Mouse (Mus musculus): ENCODE data around the gene Slc39a12. TPM values are rescaled to one million over a fixed set of nuclear protein-coding genes. Genes with fewer than 3 reads are reported as not detected.

The Slc39a12 gene
- polyA plus RNA-seq, 1 experiment from 2014 or later: not detected

GRCm38 (mm10) chr2:14496150-14496549 is 108.0 kb downstream of the Slc39a12 start:
- WGBS: 41% methylated on average over 2 of the region's 2 CpGs

GRCm38 (mm10) chr2:14502482-14502881 is 114.4 kb downstream of the Slc39a12 start:
- Histone ChIP-seq H3K27me3 (no peaks in the 10 kb centered on the region), H3K9me3 (no peaks in the 10 kb centered on the region), H3K9ac (no peak overlapping the region), H3K4me2 (no peak overlapping the region), H3K27ac (no peak overlapping the region), H3K4me3 (no peak overlapping the region), H3K4me1 (no peaks in the 10 kb centered on the region), H3K36me3 (no peaks in the 10 kb centered on the region)
- WGBS: 17% methylated on average over 3 of the region's 3 CpGs
- no peak for ATAC-seq (ENCODE audit: borderline replicate concordance, extremely low read depth, low FRiP score, low TSS enrichment)

More at GRCm38 (mm10) chr2:14496150-14496549, 108.0 kb downstream of the Slc39a12 start:
- Histone ChIP-seq H3K4me3 (no peak overlapping the region), H3K27ac (no peak overlapping the region), H3K27me3 (no peaks in the 10 kb centered on the region), H3K4me1 (no peaks in the 10 kb centered on the region), H3K9ac (no peak overlapping the region), H3K4me2 (no peak overlapping the region), H3K9me3 (no peaks in the 10 kb centered on the region), H3K36me3 (no peaks in the 10 kb centered on the region)
- no peak for ATAC-seq (ENCODE audit: borderline replicate concordance, extremely low read depth, low FRiP score, low TSS enrichment)

GRCm38 (mm10) chr2:14518237-14518636 is 130.1 kb downstream of the Slc39a12 start:
- 0 out of 2 replicates have a peak, but pooled peaks cover 3% of the 10 kb centered on the region for H3K9me3 ChIP-seq
- no peak for ATAC-seq (ENCODE audit: borderline replicate concordance, extremely low read depth, low FRiP score, low TSS enrichment)
- 70% methylated on average over 5 of the region's 5 CpGs for WGBS
- H3K9ac ChIP-seq: no peak overlapping the region
- no peaks in the 10 kb centered on the region for H3K4me1 ChIP-seq
- no peaks in the 10 kb centered on the region for H3K36me3 ChIP-seq
- H3K4me3 ChIP-seq: no peak overlapping the region
- H3K27me3 ChIP-seq: no peaks in the 10 kb centered on the region
- H3K27ac ChIP-seq: no peak overlapping the region
- H3K4me2 ChIP-seq: no peak overlapping the region

- Histone ChIP-seq H3K4me1 (peaks cover 7% of the 10 kb centered on the region; the same call in 1 of the 2 replicates), H3K9ac (no peak overlapping the region), H3K36me3 (no peaks in the 10 kb centered on the region), H3K4me3 (no peak overlapping the region), H3K9me3 (no peaks in the 10 kb centered on the region), H3K4me2 (no peak overlapping the region), H3K27me3 (no peaks in the 10 kb centered on the region), H3K27ac (peak overlapping the region; percentile 41; the same call in 1 of the 2 replicates)
- 49% methylated on average over 3 of the region's 3 CpGs for WGBS
- peak; percentile 81 for ATAC-seq (ENCODE audit: borderline replicate concordance, extremely low read depth, low FRiP score, low TSS enrichment)
Observed at GRCm38 (mm10) chr2:14534325-14535077, 146.4 kb downstream of the Slc39a12 start.

GRCm38 (mm10) chr2:14535246-14535671 is 147.1 kb downstream of the Slc39a12 start:
- no peaks in the 10 kb centered on the region for H3K36me3 ChIP-seq
- no peak overlapping the region for H3K4me3 ChIP-seq
- H3K4me2 ChIP-seq: no peak overlapping the region
- no peaks in the 10 kb centered on the region for H3K9me3 ChIP-seq
- ATAC-seq (ENCODE audit: borderline replicate concordance, extremely low read depth, low FRiP score, low TSS enrichment): no peak; the same call in 1 of the 2 replicates
- peaks cover 7% of the 10 kb centered on the region; the same call in 1 of the 2 replicates for H3K4me1 ChIP-seq
- H3K9ac ChIP-seq: no peak overlapping the region
- 83% methylated on average over 3 of the region's 3 CpGs for WGBS
- peak overlapping the region; percentile 16; the same call in 1 of the 2 replicates for H3K27ac ChIP-seq
- no peaks in the 10 kb centered on the region for H3K27me3 ChIP-seq

GRCm38 (mm10) chr2:14537781-14538180 is 149.7 kb downstream of the Slc39a12 start:
- H3K4me2 ChIP-seq: no peak overlapping the region
- no peak overlapping the region for H3K4me3 ChIP-seq
- no peak overlapping the region for H3K9ac ChIP-seq
- H3K9me3 ChIP-seq: no peaks in the 10 kb centered on the region
- no peaks in the 10 kb centered on the region for H3K27me3 ChIP-seq
- no peaks in the 10 kb centered on the region for H3K36me3 ChIP-seq
- no peak for ATAC-seq (ENCODE audit: borderline replicate concordance, extremely low read depth, low FRiP score, low TSS enrichment)
- no peak overlapping the region for H3K27ac ChIP-seq
- 58% methylated on average over 3 of the region's 3 CpGs for WGBS
- H3K4me1 ChIP-seq: peaks cover 7% of the 10 kb centered on the region; the same call in 1 of the 2 replicates

- H3K4me2 ChIP-seq: no peak overlapping the region
- 16% methylated on average over 3 of the region's 3 CpGs for WGBS
- no peaks in the 10 kb centered on the region for H3K36me3 ChIP-seq
- no peaks in the 10 kb centered on the region for H3K27me3 ChIP-seq
- peak; percentile 95 for ATAC-seq (ENCODE audit: borderline replicate concordance, extremely low read depth, low FRiP score, low TSS enrichment)
- peaks cover 5% of the 10 kb centered on the region; the same call in 1 of the 2 replicates for H3K4me1 ChIP-seq
- H3K9ac ChIP-seq: no peak overlapping the region
- no peak overlapping the region for H3K4me3 ChIP-seq
- H3K9me3 ChIP-seq: no peaks in the 10 kb centered on the region
- H3K27ac ChIP-seq: peak overlapping the region; percentile 74
Observed at GRCm38 (mm10) chr2:14543355-14543754, 155.2 kb downstream of the Slc39a12 start.

- no peak overlapping the region for H3K4me3 ChIP-seq
- peak overlapping the region; percentile 74; the same call in 1 of the 2 replicates for H3K27ac ChIP-seq
- no peak overlapping the region for H3K9ac ChIP-seq
- no peaks in the 10 kb centered on the region for H3K36me3 ChIP-seq
- H3K9me3 ChIP-seq: no peaks in the 10 kb centered on the region
- no peak overlapping the region for H3K4me2 ChIP-seq
- peaks cover 5% of the 10 kb centered on the region; the same call in 1 of the 2 replicates for H3K4me1 ChIP-seq
- WGBS: 49% methylated on average over 2 of the region's 2 CpGs
- H3K27me3 ChIP-seq: no peaks in the 10 kb centered on the region
- ATAC-seq (ENCODE audit: borderline replicate concordance, extremely low read depth, low FRiP score, low TSS enrichment): peak; percentile 70; the same call in 1 of the 2 replicates
Observed at GRCm38 (mm10) chr2:14543773-14544172, 155.7 kb downstream of the Slc39a12 start.

Other genes starting within 250 kb of the Slc39a12 start
- 0.05 TPM in 1 of 2 replicates, not detected in the other for gene Tmem236, start 213.8 kb upstream of the Slc39a12 start, polyA plus RNA-seq (2015; fragmentation: Nextera tagmentation; extraction: Ambion mirVana)
- 6.1 and 6.6 TPM in 2 replicates for gene Mrc1, start 158.9 kb upstream of the Slc39a12 start, polyA plus RNA-seq (2015; fragmentation: Nextera tagmentation; extraction: Ambion mirVana)
- gene Cacnb2, start 214.8 kb downstream of the Slc39a12 start, polyA plus RNA-seq (2015; fragmentation: Nextera tagmentation; extraction: Ambion mirVana): 8.0 and 9.3 TPM in 2 replicates